Mouse (Mus musculus): ENCODE data around the gene Vamp8. TPM values are rescaled to one million over a fixed set of nuclear protein-coding genes. Genes with fewer than 3 reads are reported as not detected.

The Vamp8 gene
- total RNA-seq, 2 experiments from 2014 or later: 70.0 to 79.6 TPM

- no peak for DNase-seq
Observed at GRCm38 (mm10) chr6:72371571-72371970, 18.9 kb downstream of the Vamp8 start.

DNA sequence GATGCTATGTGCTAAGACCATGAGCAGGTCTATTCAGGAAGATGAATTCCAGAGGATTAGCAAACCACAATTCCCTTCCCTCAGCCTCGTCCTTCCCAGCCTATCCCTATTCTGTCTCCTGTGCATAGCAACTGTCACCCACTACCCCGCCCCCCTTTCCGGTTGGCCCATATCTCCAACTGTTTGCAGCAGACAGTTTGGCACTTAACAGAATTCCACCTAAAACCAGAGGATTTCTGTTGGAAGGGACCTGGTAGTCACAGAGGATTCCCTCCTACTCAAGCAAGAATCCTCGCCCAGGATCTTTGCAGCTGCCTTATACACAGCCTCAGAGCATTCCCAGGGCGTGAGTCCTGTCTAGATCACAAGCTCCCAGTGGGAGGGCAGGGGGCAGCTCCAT is 19.4 kb downstream of the Vamp8 start:
- DNase-seq: peak; percentile 59 to 66

GRCm38 (mm10) chr6:72370091-72370490 is 20.4 kb downstream of the Vamp8 start:
- peak in 1 of 2 experiments; percentile 38 for DNase-seq

- no peak for DNase-seq
Observed at GRCm38 (mm10) chr6:72369557-72369956, 20.9 kb downstream of the Vamp8 start.

DNA sequence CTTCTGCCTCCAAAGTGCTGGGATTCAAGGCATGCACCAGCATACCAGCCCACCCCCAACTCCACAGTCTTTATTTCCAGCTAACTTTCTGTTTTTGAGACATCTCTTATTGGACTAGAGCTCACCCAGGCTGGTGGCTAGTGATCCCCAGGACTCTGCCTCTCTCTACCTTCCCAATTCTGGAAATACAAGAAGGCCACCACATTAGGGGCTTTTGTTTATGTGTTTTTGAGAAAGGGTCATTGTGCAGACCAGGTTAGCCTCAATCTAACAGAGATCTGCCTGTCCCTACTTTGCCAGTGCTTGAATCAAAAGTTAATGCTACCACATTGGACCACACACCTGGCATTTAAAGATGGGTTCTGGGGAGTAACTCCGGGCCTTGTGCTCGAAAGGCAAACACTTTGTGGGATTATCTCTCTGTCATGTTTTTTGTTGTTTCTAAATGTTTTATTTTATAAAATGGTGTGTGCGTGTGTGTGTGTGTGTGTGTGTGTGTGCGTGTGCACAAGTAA is 23.0 kb downstream of the Vamp8 start:
- no peak for DNase-seq

DNA sequence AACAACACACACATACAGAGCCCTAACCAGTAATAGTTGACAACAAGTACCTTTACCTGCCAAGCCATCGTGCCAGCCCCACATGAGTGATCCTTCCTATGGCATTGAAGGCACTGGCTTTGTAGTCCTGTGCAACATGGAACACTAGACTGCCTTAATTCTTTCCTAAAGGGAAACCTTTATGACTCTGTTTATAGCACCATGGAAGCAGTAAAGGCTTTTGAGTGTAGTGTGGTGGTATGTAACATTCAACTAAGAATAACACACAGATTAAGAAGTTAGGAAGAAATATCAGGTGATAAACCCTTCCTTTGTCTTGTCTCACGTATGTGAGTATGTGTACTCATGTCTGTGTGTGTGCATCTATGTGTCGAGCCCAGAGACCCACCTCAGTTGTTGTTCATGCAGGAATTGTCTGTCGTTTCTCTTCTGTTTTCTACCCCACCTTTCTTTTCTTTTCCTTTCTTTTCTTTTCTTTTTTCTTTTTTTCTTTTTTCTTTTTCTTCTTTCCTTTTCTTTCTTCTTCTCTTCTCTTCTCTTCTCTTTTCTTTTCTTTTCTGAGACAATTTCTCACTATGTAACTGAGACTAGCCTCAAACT is 23.6 kb downstream of the Vamp8 start, which contains the start of gene Rnf181:
TSS of gene Rnf181 (minus strand) at position 113 of the 600 bp plus-strand sequence.
- DNase-seq: no peak

DNA sequence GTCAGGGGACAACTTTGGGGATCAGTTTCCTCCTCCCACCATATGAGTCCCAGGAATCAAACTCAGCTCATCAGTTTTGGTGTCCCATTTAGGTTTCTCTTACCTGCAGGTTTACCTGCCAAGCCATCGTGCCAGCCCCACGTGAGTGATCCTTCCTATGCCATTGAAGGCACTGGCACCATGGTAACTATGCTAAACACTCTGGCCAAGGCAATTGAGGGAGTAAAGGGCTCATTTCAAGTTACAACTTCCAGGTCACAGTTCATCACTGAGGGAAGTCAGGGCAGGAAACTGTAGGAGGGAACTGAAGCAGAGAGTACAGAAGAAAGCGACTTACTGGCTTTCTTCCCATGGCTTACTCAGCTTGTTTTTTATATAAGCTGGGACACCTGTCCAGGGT is 24.2 kb downstream of the Vamp8 start:
- no peak for DNase-seq

DNA sequence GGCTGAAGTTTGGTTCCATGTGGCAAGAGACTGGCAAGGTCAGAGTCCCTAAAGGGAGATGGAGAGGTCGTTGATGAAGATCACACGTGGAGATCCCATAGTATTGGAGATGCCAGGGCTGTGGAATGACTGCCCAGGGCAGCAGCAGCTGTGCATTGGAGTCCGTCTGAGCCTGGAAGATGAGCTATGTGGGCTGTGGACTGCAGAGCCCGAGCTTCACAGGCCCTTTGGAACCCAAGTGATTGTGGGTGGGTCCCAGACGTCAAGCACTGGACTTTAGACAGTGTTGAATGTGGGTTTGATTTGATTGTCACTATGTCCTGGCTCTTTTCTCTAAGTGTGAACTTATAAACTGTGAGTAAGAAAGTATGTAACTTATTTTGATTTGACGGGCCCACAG is 25.5 kb downstream of the Vamp8 start:
- no peak for DNase-seq

- no peak for DNase-seq
Observed at GRCm38 (mm10) chr6:72364009-72364408, 26.5 kb downstream of the Vamp8 start.

- DNase-seq: peak; percentile 97 to 99
Observed at GRCm38 (mm10) chr6:72362132-72363028, 28.1 kb downstream of the Vamp8 start.

- DNase-seq: peak in 1 of 2 experiments; percentile 7
Observed at GRCm38 (mm10) chr6:72361121-72361551, 29.4 kb downstream of the Vamp8 start.

GRCm38 (mm10) chr6:72360599-72360935 is 29.9 kb downstream of the Vamp8 start:
- DNase-seq: no peak

- DNase-seq: peak in 1 of 2 experiments; percentile 6
Observed at GRCm38 (mm10) chr6:72359891-72360598, 30.5 kb downstream of the Vamp8 start.

DNA sequence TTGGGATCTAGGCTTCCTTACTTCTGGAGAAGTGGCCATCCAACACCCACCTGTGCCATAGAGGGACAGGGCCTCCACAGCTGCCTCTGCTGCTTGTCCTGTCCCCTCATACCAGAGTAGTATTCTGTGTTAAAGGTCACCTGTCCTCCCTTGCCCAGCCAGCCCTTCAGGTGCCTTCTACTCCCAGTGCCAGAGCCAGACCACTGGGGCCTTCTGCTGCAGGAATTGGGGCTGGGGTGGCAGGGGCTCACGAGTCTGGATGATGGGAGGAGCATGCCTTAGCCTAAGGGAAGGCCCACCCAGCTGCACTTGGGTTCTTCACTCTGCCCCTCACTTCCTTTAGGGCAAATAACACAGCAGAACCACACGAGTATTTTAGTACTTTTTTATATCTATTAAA is 31.2 kb downstream of the Vamp8 start:
- DNase-seq: no peak

DNA sequence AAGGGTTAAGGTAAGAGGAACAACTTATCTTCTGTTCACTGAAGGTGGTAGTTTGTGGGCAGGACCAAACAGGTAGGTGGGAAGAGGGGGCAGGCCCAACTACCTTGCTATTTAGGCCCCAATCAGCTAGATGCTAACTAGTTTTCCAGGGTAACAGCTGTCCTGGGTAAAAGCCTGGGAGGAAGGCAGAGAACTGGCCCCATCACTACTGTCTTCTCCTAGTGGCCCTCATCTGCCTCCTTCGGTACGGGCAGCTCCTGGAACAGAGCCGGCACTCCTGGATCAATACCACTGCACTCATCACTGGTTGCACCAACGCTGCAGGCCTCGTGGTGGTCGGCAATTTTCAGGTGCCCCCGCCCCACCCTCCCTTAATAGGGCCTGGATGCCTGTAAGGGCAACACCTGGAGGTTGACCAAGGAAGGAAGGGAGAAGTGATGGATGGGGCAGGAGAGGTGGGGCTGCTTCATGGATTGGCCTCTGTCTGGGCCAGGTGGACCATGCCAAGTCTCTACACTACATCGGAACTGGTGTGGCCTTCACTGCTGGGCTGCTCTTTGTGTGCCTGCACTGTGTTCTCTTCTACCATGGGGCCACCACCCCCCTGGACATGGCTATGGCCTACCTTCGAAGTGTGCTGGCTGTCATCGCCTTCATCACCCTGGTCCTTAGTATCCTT is 32.3 kb downstream of the Vamp8 start:
- DNase-seq: no peak

DNA sequence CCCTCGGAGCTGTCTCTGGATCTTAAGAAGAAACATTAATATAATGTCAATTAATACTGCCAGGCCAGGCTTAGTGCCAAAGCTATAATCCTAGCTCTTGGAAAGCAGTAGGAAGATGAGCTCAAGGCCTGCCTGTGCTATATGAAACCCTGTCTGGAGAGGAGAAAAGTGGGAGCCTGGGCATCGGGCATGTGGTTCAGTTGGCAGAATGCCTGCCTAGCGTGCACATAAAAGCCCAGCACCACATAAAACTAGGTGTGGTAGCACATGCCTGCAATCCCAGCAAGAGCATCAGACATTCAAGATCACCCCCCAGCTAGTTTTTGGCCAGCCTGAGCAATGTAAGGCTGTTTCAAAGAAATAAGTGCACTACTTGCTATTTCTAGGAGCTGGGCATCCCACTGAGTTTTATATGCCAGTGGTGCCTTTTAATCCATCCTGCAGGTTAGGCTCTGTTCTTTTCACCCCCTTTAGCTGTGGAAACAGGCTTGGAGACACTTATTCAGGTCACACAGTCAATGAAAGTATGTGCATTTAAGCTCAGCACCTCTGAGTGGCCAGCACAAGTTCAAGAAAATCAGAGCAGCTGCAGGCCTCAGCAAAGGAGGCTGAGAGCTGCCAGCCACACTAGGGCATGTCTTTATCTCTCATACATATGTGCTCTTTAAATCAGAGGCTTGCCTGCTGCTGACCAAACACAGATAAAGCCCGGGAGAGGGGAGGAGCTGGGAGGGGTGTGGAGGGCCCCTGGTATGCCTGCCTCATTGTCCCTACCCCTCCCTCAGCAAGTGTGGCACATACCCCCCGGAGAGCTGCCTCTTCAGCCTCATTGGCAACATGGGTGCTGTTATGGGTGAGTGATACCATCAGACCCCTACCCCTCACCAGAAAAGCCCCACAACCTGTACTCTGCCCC is 33.1 kb downstream of the Vamp8 start:
- DNase-seq: no peak

GRCm38 (mm10) chr6:72356001-72356532 is 34.4 kb downstream of the Vamp8 start:
- DNase-seq: no peak

DNA sequence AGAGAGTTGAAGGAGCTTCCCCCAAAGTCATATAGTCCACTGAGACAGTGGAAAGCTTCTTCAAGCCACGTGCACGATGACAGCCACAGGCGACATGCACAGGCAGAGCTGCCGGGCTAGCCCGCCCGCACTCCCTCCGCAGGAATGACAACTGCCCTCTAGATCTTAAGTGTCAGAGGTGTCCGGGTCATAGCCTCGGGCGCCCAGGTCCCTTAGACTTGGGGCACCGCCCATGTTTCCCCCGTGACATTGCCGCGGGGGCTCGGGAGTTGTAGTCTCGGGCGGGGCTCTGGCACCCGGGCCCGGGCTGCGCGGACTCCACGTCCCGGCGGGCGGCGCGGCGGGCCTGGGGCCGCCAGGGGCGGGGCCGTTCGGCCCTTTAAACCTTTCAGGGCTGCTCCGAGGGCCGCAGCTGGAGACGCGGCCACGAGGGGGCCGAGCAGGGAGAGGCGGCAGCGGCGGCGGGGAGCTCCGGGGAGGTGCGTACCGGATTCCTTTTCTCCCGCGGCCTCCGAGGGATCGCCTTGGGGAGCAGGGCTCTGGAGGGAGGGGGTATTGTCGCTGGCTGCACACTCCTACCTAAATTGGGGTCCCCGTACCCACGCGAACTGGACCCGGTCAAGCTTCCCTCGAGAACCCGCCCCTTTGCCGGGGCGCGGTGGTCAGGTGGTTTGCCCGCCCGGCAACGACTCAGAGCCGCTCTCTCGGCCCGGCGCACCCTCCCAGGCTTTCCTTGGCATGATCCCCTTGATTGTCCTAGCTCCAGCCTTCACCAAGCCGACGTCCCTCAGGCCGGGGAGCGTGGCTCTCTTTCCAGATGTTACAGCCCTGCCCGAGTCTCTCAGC is 35.2 kb downstream of the Vamp8 start, which contains the start of gene Tmem150a:
TSS of gene Tmem150a (plus strand) at position 382 of the 846 bp plus-strand sequence.
- DNase-seq: peak; percentile 89 to 91

- no peak for DNase-seq
Observed at GRCm38 (mm10) chr6:72354025-72354424, 36.5 kb downstream of the Vamp8 start.

Data from heart, adult 18-20 months (tissue).